Mouse (Mus musculus): ENCODE measurements around the gene Pars2. TPM values are rescaled to one million over a fixed set of nuclear protein-coding genes. Genes with fewer than 3 reads are reported as not detected.

Gene Pars2
- 8.8 and 10.1 TPM in 2 replicates for polyA plus RNA-seq (2015; fragmentation: Nextera tagmentation; extraction: Ambion mirVana)

- Histone ChIP-seq H3K4me1 (peaks cover 14% of the 10 kb centered on the region), H3K4me3 (replicated peaks) (peak within 1 kb of the TSS; percentile 64), H3K27ac (replicated peaks) (peak within 1 kb of the TSS; percentile 80), H3K27me3 (replicated peaks) (0 out of 2 replicates have a peak, but pooled peaks cover 10% of the 10 kb centered on the region), H3K9me3 (replicated peaks) (no peaks in the 10 kb centered on the region), H3K4me2 (peak within 1 kb of the TSS; percentile 98), H3K36me3 (peaks cover 22% of the 10 kb centered on the region; the same call in 1 of the 2 replicates), H3K9ac (replicated peaks) (peak within 1 kb of the TSS; percentile 82)
- ATAC-seq (ENCODE audit: low FRiP score) = peak; percentile 97
- 3% methylated on average over 40 of the region's 40 CpGs for WGBS
Observed at GRCm38 (mm10) chr4:106650833-106651527, at the start of gene Pars2. Gene Pars2 (plus strand): TSS chr4:106651069.

DNA sequence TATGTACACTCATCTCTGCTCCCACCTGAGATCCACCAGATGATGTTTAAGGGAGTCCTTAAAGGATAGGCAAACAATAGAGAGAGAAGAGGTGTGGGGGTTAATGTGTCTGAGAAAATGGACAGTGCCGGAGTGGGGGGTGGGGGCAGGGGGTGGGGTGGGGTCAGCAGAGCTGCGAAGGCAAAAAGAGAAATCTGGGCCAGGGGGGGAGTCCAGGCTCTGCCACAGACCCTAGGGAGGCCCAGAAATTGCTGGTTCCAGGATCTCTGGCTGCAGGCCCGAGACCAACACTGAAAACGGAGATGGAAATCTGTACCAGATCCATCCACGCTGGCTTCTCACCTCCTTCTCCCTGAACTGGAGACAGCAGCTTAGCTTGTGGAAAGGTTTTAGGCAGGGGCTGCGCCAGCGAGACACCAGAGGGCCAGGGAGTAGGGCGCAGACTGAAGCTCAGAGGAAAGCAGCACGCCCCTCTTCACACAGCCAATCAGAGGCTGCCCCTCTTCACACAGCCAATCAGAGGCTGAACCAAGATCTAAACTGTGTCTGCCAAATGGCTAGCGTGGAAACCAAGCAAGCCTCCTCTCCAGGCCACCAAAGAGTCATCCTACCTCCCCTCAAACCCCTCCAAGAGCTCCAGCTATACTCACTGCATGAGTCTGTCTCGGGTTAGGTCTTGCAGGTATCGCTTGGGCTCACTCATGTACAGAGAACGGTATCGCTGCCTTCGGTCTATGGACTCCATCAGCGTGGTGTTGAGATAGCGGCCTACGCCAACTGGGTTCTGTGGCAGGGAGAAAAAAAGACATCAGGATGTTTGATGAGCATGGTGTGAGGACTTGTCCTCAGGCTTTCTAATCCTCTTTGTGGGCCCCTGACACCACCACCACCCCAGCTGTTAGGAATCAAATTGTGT, 44.0 kb upstream of the Pars2 start:
- Histone ChIP-seq H3K27ac (replicated peaks) (0 out of 2 replicates have a peak overlapping the region, but pooled peaks have one; percentile 20), H3K9me3 (replicated peaks) (no peaks in the 10 kb centered on the region), H3K4me1 (0 out of 2 replicates have a peak, but pooled peaks cover 4% of the 10 kb centered on the region), H3K36me3 (no peaks in the 10 kb centered on the region), H3K27me3 (replicated peaks) (no peaks in the 10 kb centered on the region), H3K4me2 (peak overlapping the region; percentile 48), H3K4me3 (replicated peaks) (peak overlapping the region; percentile 16; the same call in 1 of the 2 replicates), H3K9ac (replicated peaks) (no peak overlapping the region)
- 44% methylated on average over 18 of the region's 18 CpGs for WGBS
- ATAC-seq (ENCODE audit: low FRiP score) = peak; percentile 88

DNA sequence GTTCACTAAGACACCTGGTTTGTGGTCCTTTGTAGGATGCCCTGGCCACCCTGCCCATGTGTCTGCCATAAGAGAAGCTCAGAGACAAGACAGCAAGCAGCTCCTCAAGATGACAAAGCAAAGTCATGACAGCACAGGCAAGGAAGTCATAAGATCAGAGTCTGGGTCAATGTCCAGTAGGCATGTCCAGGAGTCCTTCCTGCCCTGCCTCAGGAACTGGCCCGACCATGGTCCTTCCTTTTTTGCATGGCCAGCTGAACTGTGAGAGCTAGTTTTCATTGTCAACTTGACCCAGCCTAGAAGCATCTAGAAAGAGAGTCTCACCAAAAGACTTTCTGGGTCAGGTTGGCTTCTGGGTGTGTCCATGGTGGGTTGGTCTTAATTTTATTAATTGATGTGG, 43.0 kb upstream of the Pars2 start:
- 100% methylated on average over 1 of the region's 1 CpGs for WGBS
- ATAC-seq (ENCODE audit: low FRiP score) = no peak
- H3K27me3 ChIP-seq (replicated peaks) = peaks cover under 1% of the 10 kb centered on the region; the same call in 1 of the 2 replicates
- no peak overlapping the region for H3K4me3 ChIP-seq (replicated peaks)
- no peaks in the 10 kb centered on the region for H3K9me3 ChIP-seq (replicated peaks)
- no peak overlapping the region for H3K4me2 ChIP-seq
- H3K36me3 ChIP-seq = no peaks in the 10 kb centered on the region
- H3K9ac ChIP-seq (replicated peaks) = no peak overlapping the region
- H3K27ac ChIP-seq (replicated peaks) = no peak overlapping the region
- H3K4me1 ChIP-seq = 0 out of 2 replicates have a peak, but pooled peaks cover 4% of the 10 kb centered on the region

DNA sequence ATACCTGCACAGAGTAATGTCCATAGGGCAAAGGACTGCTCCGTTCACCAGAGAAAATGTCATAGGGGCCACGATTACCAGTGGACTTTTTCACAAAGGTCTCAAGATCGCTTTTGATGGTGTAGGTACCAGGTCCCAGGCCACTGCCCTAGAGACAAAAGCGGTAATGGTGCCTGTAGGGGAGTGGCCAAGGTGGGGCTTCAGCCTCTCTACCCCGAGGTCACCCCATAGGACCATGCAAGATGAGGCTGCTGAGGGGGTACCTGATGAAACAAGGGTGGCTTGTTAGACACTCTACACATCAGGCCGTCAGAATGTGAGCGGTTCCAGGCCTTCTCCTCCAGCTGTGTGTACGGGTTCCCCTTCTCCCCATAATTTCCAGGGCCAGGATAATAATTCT, 37.8 kb upstream of the Pars2 start:
- Histone ChIP-seq H3K4me2 (no peak overlapping the region), H3K27ac (replicated peaks) (no peak overlapping the region), H3K27me3 (replicated peaks) (peaks cover 5% of the 10 kb centered on the region; the same call in 1 of the 2 replicates), H3K4me1 (peaks cover 21% of the 10 kb centered on the region), H3K9ac (replicated peaks) (no peak overlapping the region), H3K36me3 (no peaks in the 10 kb centered on the region), H3K4me3 (replicated peaks) (no peak overlapping the region), H3K9me3 (replicated peaks) (no peaks in the 10 kb centered on the region)
- 85% methylated on average over 8 of the region's 8 CpGs for WGBS
- no peak for ATAC-seq (ENCODE audit: low FRiP score)

GRCm38 (mm10) chr4:106613560-106613959, 37.3 kb upstream of the Pars2 start:
- ATAC-seq (ENCODE audit: low FRiP score) = no peak

GRCm38 (mm10) chr4:106614180-106614797, 36.6 kb upstream of the Pars2 start:
- Histone ChIP-seq H3K9me3 (replicated peaks) (no peaks in the 10 kb centered on the region), H3K27ac (replicated peaks) (no peak overlapping the region), H3K4me2 (no peak overlapping the region), H3K4me1 (peaks cover 21% of the 10 kb centered on the region), H3K36me3 (no peaks in the 10 kb centered on the region), H3K9ac (replicated peaks) (no peak overlapping the region), H3K27me3 (replicated peaks) (peaks cover 5% of the 10 kb centered on the region; the same call in 1 of the 2 replicates), H3K4me3 (replicated peaks) (no peak overlapping the region)
- 42% methylated on average over 7 of the region's 7 CpGs for WGBS
- peak; percentile 81 for ATAC-seq (ENCODE audit: low FRiP score)

More at GRCm38 (mm10) chr4:106613560-106613959, 37.3 kb upstream of the Pars2 start:
- no peak overlapping the region for H3K9ac ChIP-seq (replicated peaks)
- no peaks in the 10 kb centered on the region for H3K36me3 ChIP-seq
- peaks cover 5% of the 10 kb centered on the region; the same call in 1 of the 2 replicates for H3K27me3 ChIP-seq (replicated peaks)
- no peak overlapping the region for H3K4me3 ChIP-seq (replicated peaks)
- peaks cover 21% of the 10 kb centered on the region for H3K4me1 ChIP-seq
- H3K4me2 ChIP-seq = no peak overlapping the region
- no peaks in the 10 kb centered on the region for H3K9me3 ChIP-seq (replicated peaks)
- WGBS = 85% methylated on average over 3 of the region's 3 CpGs
- no peak overlapping the region for H3K27ac ChIP-seq (replicated peaks)

- no peak overlapping the region for H3K9ac ChIP-seq (replicated peaks)
- H3K27ac ChIP-seq (replicated peaks) = no peak overlapping the region
- H3K4me3 ChIP-seq (replicated peaks) = no peak overlapping the region
- WGBS = 83% methylated on average over 9 of the region's 9 CpGs
- ATAC-seq (ENCODE audit: low FRiP score) = no peak
- H3K4me2 ChIP-seq = no peak overlapping the region
- H3K4me1 ChIP-seq = peaks cover 21% of the 10 kb centered on the region
- H3K9me3 ChIP-seq (replicated peaks) = no peaks in the 10 kb centered on the region
- H3K36me3 ChIP-seq = no peaks in the 10 kb centered on the region
- H3K27me3 ChIP-seq (replicated peaks) = peaks cover 5% of the 10 kb centered on the region; the same call in 1 of the 2 replicates
Observed at GRCm38 (mm10) chr4:106614881-106615280, 36.0 kb upstream of the Pars2 start.

DNA sequence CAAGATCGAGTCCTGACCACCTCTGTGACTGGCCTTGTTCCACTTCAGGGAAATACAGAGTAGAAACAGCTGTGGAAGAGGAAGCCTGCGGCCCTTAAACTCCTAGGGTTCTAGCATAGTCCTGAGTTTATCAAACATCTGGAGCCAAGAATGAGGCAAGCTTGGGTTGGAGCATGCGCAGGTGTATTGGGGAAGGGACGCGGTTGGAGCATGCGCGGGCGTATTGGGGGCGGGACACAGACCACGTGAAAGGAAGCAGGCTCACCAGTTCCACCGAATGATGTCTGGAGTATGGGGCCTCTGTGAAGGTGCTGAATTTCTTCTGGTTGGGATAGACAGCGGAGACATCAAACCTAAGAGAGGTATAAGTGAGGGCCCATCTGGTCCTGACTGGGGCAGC, 35.2 kb upstream of the Pars2 start:
- WGBS = 84% methylated on average over 12 of the region's 12 CpGs
- H3K4me2 ChIP-seq = no peak overlapping the region
- H3K9ac ChIP-seq (replicated peaks) = no peak overlapping the region
- H3K36me3 ChIP-seq = no peaks in the 10 kb centered on the region
- peaks cover 21% of the 10 kb centered on the region for H3K4me1 ChIP-seq
- H3K9me3 ChIP-seq (replicated peaks) = no peaks in the 10 kb centered on the region
- H3K27ac ChIP-seq (replicated peaks) = no peak overlapping the region
- no peak overlapping the region for H3K4me3 ChIP-seq (replicated peaks)
- peaks cover 5% of the 10 kb centered on the region; the same call in 1 of the 2 replicates for H3K27me3 ChIP-seq (replicated peaks)
- no peak for ATAC-seq (ENCODE audit: low FRiP score)

DNA sequence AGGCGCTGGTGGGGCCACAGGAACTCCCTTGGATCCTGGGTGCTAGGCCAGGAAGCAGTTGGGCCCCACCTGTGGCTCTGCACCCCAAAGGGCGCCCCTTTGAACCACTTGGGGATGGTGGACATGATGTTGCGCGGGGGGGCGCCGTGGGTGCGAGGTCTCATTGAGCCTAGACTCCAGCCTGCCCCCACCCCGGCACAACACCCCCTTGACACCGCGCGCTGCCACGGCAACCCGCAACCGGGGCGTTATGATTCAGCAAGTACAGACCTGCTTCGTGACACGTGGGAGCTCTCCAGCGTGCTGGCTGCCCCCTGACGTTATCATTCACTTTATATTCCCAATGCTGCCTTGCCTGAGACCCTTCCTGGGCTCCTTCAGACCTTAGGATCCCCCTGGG, 33.8 kb upstream of the Pars2 start, which contains the start of gene Lexm:
Lexm (minus strand) TSS at position 186 of the 400 bp plus-strand sequence.
- peaks cover 24% of the 10 kb centered on the region for H3K4me1 ChIP-seq
- 0 out of 2 replicates have a peak within 1 kb of the TSS, but pooled peaks have one; percentile 17 for H3K9ac ChIP-seq (replicated peaks)
- H3K4me2 ChIP-seq = peak within 1 kb of the TSS; percentile 60
- 0% methylated on average over 19 of the region's 19 CpGs for WGBS
- 0 out of 2 replicates have a peak, but pooled peaks have one; percentile 23 for ATAC-seq (ENCODE audit: low FRiP score)
- H3K4me3 ChIP-seq (replicated peaks) = peak within 1 kb of the TSS; percentile 27
- no peaks in the 10 kb centered on the region for H3K36me3 ChIP-seq
- no peaks in the 10 kb centered on the region for H3K9me3 ChIP-seq (replicated peaks)
- no peak within 1 kb of the TSS for H3K27ac ChIP-seq (replicated peaks)
- H3K27me3 ChIP-seq (replicated peaks) = peaks cover 13% of the 10 kb centered on the region

- no peak overlapping the region for H3K27ac ChIP-seq (replicated peaks)
- no peak overlapping the region for H3K4me2 ChIP-seq
- no peaks in the 10 kb centered on the region for H3K9me3 ChIP-seq (replicated peaks)
- ATAC-seq (ENCODE audit: low FRiP score) = no peak
- H3K27me3 ChIP-seq (replicated peaks) = peaks cover 27% of the 10 kb centered on the region
- H3K4me3 ChIP-seq (replicated peaks) = no peak overlapping the region
- 91% methylated on average over 4 of the region's 4 CpGs for WGBS
- H3K9ac ChIP-seq (replicated peaks) = no peak overlapping the region
- H3K36me3 ChIP-seq = no peaks in the 10 kb centered on the region
- H3K4me1 ChIP-seq = peaks cover 32% of the 10 kb centered on the region
Observed at GRCm38 (mm10) chr4:106618898-106619297, 32.0 kb upstream of the Pars2 start.

- Histone ChIP-seq H3K27me3 (replicated peaks) (peaks cover 39% of the 10 kb centered on the region), H3K36me3 (no peaks in the 10 kb centered on the region), H3K4me3 (replicated peaks) (no peak overlapping the region), H3K4me2 (no peak overlapping the region), H3K27ac (replicated peaks) (no peak overlapping the region), H3K9me3 (replicated peaks) (no peaks in the 10 kb centered on the region), H3K4me1 (peaks cover 32% of the 10 kb centered on the region), H3K9ac (replicated peaks) (no peak overlapping the region)
- ATAC-seq (ENCODE audit: low FRiP score) = no peak
- WGBS = 70% methylated on average over 3 of the region's 3 CpGs
Observed at GRCm38 (mm10) chr4:106621428-106621827, 29.4 kb upstream of the Pars2 start.

Data from neural tube, embryonic 15.5 days (tissue).